Mouse (Mus musculus) liver, adult 2 months (tissue): ENCODE measurements around the gene Sbno2. TPM values are rescaled to one million over a fixed set of nuclear protein-coding genes. Genes with fewer than 3 reads are reported as not detected.

Source experiments
- DNase-seq: peaks from one replicate; pipeline ENCODE4 v3.0.0-alpha.2; 2011; ENCODE audit warnings: low read depth, low spot score; ENCODE audit errors: extremely low read depth
- H3K27ac ChIP-seq: fragments of 200-500 bp; replicated peaks from 2 replicates; pipeline ENCODE4 v1.5.1; 2012; ENCODE audit warnings: low read depth, mild to moderate bottlenecking, control low read depth, inconsistent platforms, low read length; ENCODE audit not compliant: insufficient read depth
- H3K27me3 ChIP-seq: fragments of 200-500 bp; 2 replicates; pipeline ENCODE4 v1.6.1; 2012; ENCODE audit warnings: mild to moderate bottlenecking, moderate library complexity, low read length, inconsistent platforms; ENCODE audit not compliant: control insufficient read depth, insufficient read depth
- H3K36me3 ChIP-seq: fragments of 200-500 bp; 2 replicates; pipeline ENCODE4 v1.6.1; 2012; ENCODE audit warnings: low read length, inconsistent platforms; ENCODE audit not compliant: control insufficient read depth, insufficient read depth
- H3K4me1 ChIP-seq: fragments of 200-500 bp; 2 replicates; pipeline ENCODE4 v1.6.1; 2011; ENCODE audit warnings: low read length; ENCODE audit not compliant: control insufficient read depth, insufficient read depth
- H3K4me3 ChIP-seq: fragments of 200-500 bp; 2 replicates; pipeline ENCODE4 v1.5.1; 2011; ENCODE audit warnings: low read depth, mild to moderate bottlenecking, control low read depth, low read length, moderate library complexity; ENCODE audit not compliant: insufficient read depth
- H3K79me2 ChIP-seq: fragments of 200-500 bp; 2 replicates; pipeline ENCODE4 v1.6.1; 2012; ENCODE audit warnings: inconsistent platforms, mild to moderate bottlenecking, low read length, moderate library complexity; ENCODE audit not compliant: control insufficient read depth, insufficient read depth
- H3K9ac ChIP-seq: fragments of 200-500 bp; 2 replicates; pipeline ENCODE4 v1.6.1; 2012; ENCODE audit warnings: low read depth, mild to moderate bottlenecking, control low read depth, inconsistent platforms, low read length
- CTCF ChIP-seq: fragments of 200-500 bp; IDR thresholded peaks from 2 replicates; pipeline ENCODE4 v1.5.1; 2011; ENCODE audit warnings: low read depth, low read length, control low read depth
- POLR2A ChIP-seq: fragments of 200-500 bp; IDR thresholded peaks from 2 replicates; pipeline ENCODE4 v1.6.1; 2011; ENCODE audit warnings: low read length, control low read depth; ENCODE audit not compliant: insufficient read depth; ENCODE audit errors: extremely low read depth
- WGBS: fragments of 180-500 bp; shearing (Covaris S2); methylation state at CpG from one replicate; pipeline ENCODE4 v1.1.7; 2018; 5-methylcytosine and 5-hydroxymethylcytosine counted together
- polyA plus RNA-seq: library from polyadenylated mRNA; depleted of rRNA; stranded (reverse); fragments of >200 nt; gene quantifications from 2 replicates; pipeline ENCODE4 v1.2.3, GENCODE M21; 2012
- total RNA-seq: library from RNA; depleted of rRNA; stranded (reverse); fragments of >200 nt; gene quantifications from 2 replicates; pipeline ENCODE4 v1.2.3, GENCODE M21; 2014

Gene Sbno2
- total and polyA plus RNA-seq, 2 experiments: 8.9 to 25.9 TPM

GRCm38 (mm10) chr10:80022806-80023205 is 82.6 kb downstream of the Sbno2 start:
- no peaks in the 10 kb centered on the region for H3K36me3 ChIP-seq
- no peak overlapping the region for H3K9ac ChIP-seq
- H3K79me2 ChIP-seq: no peaks in the 10 kb centered on the region
- no peak for DNase-seq
- H3K27ac ChIP-seq: no peak overlapping the region
- no peak for TF ChIP-seq CTCF
- no peak for TF ChIP-seq POLR2A
- no peak overlapping the region for H3K4me3 ChIP-seq
- H3K27me3 ChIP-seq: no peaks in the 10 kb centered on the region
- no peaks in the 10 kb centered on the region for H3K4me1 ChIP-seq
- WGBS: 95% methylated on average over 8 of the region's 8 CpGs

GRCm38 (mm10) chr10:80022164-80022563 is 83.2 kb downstream of the Sbno2 start:
- DNase-seq: no peak
- Histone ChIP-seq H3K36me3 (no peaks in the 10 kb centered on the region), H3K27ac (no peak overlapping the region), H3K27me3 (no peaks in the 10 kb centered on the region), H3K9ac (no peak overlapping the region), H3K79me2 (no peaks in the 10 kb centered on the region), H3K4me3 (no peak overlapping the region), H3K4me1 (no peaks in the 10 kb centered on the region)
- WGBS: 91% methylated on average over 12 of the region's 12 CpGs
- TF ChIP-seq CTCF (no peak), POLR2A (no peak)

DNA sequence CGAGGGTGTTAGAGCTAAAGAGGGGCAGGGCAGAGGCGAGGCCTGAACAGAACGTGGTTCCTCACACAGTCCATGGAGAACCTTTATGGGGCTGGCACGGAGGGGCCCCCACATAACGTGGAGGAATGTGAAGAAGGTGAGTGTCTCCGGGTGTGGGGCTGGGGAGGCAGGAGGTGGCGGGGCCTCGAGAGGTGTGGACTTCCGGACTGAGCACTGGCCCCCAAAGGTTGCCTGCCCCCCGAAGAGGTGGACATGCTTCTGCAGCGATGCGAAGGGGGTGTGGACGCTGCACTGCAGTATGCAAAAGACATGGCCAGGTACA is 84.1 kb downstream of the Sbno2 start:
- Histone ChIP-seq H3K4me3 (no peak overlapping the region), H3K27me3 (no peaks in the 10 kb centered on the region), H3K4me1 (no peaks in the 10 kb centered on the region), H3K9ac (no peak overlapping the region), H3K36me3 (no peaks in the 10 kb centered on the region), H3K27ac (no peak overlapping the region), H3K79me2 (no peaks in the 10 kb centered on the region)
- DNase-seq: no peak
- TF ChIP-seq POLR2A: no peak
- TF ChIP-seq CTCF: no peak
- WGBS: 88% methylated on average over 13 of the region's 13 CpGs

DNA sequence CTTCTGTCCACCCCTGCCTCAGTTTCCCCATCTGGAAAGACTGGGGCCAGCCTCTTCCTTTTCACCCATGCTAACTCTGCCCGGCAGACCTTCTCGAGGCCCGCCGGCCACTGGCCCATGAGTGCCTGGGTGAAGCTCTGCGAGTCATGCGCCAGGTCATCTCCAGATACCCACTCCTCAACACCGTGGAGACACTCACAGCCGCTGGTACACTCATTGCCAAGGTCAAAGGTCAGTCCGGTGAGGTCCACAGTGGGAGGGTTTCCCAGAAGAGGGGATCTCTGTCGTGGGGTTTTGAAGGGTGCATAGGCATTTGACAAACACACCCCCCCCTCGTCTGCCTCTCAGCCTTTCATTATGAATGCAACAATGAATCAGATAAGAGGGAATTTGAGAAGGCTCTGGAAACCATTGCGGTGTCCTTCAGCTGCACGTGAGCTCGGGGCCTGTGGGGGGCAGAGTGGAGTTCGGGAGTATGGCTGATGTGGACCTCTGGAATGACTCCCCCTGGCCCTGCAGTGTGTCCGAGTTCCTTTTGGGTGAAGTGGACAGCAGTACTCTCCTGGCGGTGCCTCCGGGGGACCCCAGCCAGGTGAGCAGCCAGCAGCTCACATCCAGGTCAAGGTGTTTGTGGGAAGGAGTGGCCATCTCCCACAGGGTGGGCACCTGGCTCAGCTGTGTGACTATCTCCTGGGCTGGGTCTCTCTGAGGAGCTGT is 84.6 kb downstream of the Sbno2 start:
- Histone ChIP-seq H3K36me3 (no peaks in the 10 kb centered on the region), H3K4me3 (no peak overlapping the region), H3K27ac (no peak overlapping the region), H3K27me3 (no peaks in the 10 kb centered on the region), H3K4me1 (no peaks in the 10 kb centered on the region), H3K9ac (no peak overlapping the region), H3K79me2 (no peaks in the 10 kb centered on the region)
- DNase-seq: no peak
- TF ChIP-seq CTCF (0 out of 2 replicates have a peak, but pooled peaks have one; percentile 12), POLR2A (no peak)
- 77% methylated on average over 18 of the region's 18 CpGs for WGBS

DNA sequence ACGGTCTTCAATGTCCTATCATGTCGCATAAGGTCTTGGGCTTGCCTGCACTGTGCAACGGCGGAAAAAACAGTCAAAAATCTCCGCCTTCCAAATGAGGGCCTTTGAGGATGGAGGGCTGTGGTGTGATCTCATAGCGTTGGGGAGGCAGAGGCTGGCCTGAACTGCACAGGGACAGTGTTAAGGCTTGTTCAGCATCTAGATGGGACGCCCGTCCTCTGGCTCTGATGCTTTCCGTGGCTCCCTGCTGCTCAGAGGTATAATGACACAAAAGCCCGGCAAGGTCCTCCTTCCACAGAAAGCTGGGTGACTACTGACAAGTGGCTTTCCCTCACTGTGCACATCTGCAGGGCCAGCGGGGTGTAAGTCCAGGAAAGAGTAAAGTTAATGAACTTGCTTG is 85.2 kb downstream of the Sbno2 start:
- no peak overlapping the region for H3K4me3 ChIP-seq
- TF ChIP-seq POLR2A: no peak
- no peak for TF ChIP-seq CTCF
- H3K4me1 ChIP-seq: no peaks in the 10 kb centered on the region
- H3K36me3 ChIP-seq: no peaks in the 10 kb centered on the region
- no peak overlapping the region for H3K27ac ChIP-seq
- H3K27me3 ChIP-seq: no peaks in the 10 kb centered on the region
- no peak overlapping the region for H3K9ac ChIP-seq
- no peaks in the 10 kb centered on the region for H3K79me2 ChIP-seq
- WGBS: 61% methylated on average over 11 of the region's 11 CpGs
- DNase-seq: no peak

DNA sequence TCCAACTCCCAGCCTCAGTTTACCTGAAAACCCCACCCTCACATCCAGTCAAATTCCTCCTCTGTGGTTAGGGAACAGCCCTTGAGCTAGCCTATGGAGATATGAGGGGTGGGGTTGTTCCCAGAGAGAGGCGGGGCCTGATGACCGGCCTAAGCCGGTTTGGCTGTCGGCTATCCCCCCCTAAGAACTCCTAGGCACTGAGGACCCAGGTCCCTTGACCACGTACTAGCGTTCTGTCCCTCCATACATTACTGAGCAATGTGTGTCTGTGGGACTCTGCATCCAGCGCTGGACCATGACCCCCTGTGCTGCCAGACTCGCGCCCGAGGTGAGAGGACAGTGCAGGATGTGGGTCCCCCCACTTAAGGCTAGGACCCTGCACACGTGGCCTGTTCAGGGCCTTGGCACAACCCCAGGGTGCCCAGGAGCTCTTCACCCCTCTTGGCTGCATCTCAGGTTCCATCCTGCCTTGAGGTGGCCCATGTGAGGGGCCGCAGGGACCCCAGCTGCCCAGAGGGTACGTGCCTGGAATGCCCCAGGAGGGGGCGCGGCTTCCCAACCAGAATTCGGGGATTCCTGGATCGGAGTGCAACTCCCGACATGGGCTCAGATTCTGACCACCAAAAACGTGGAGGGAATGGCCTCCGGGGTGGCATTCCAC is 85.8 kb downstream of the Sbno2 start:
- no peaks in the 10 kb centered on the region for H3K27me3 ChIP-seq
- WGBS: 26% methylated on average over 20 of the region's 20 CpGs
- no peaks in the 10 kb centered on the region for H3K79me2 ChIP-seq
- H3K4me1 ChIP-seq: no peaks in the 10 kb centered on the region
- H3K36me3 ChIP-seq: no peaks in the 10 kb centered on the region
- no peak for DNase-seq
- TF ChIP-seq CTCF: no peak
- TF ChIP-seq POLR2A: no peak
- H3K4me3 ChIP-seq: peak overlapping the region; percentile 14; the same call in 1 of the 2 replicates
- H3K27ac ChIP-seq: peak overlapping the region; percentile 39
- 0 out of 2 replicates have a peak overlapping the region, but pooled peaks have one; percentile 26 for H3K9ac ChIP-seq
